In genomic region chr1:106703183-106703582, GRCm38 (mm10) we compare ENCODE assay signal across 1 mouse cellular context.
TF ChIP-seq lines count a peak whose summit lies in the region.

No protein-coding gene starts in this region.

TF ChIP-seq in CH12.LX, 34 proteins besides CTCF, POLR2A, EP300 and RAD21 (continued from another document):
- no peak for TF ChIP-seq UBTF (IDR thresholded peaks at IDR 0.05; ENCODE audit: low read depth, low read length)
- no peak for TF ChIP-seq BHLHE40 (IDR thresholded peaks at IDR 0.05; ENCODE audit: low read depth, low read length)
- TF ChIP-seq MXI1 (IDR thresholded peaks at IDR 0.05; ENCODE audit: low read depth, low read length): no peak
- TF ChIP-seq MYC (IDR thresholded peaks at IDR 0.05; ENCODE audit: low read depth, low read length): no peak
- TF ChIP-seq CHD1 (IDR thresholded peaks at IDR 0.05; ENCODE audit: low read depth, low read length): no peak
- no peak for TF ChIP-seq SIN3A (IDR thresholded peaks at IDR 0.05; ENCODE audit: low read length)
